Mouse (Mus musculus) layer of hippocampus, postnatal 14 days (tissue): ENCODE data around the gene Gm5244. TPM values are rescaled to one million over a fixed set of nuclear protein-coding genes. Genes with fewer than 3 reads are reported as not detected.

ENCODE experiments used
- total RNA-seq, 2 experiments: library from RNA; stranded (reverse); gene quantifications; 2 replicates each; pipeline ENCODE4 v1.2.3; 2021

Gene Gm5244
- total RNA-seq, 2 experiments from 2014 or later = not detected

Other genes starting within 250 kb of the Gm5244 start
- gene Gm4952, start 246.7 kb upstream of the Gm5244 start, total RNA-seq = under 1 TPM; 0.14 to 0.33 TPM
- under 1 TPM; 0.21 to 0.24 TPM for gene Glyat, start 213.4 kb upstream of the Gm5244 start, total RNA-seq
- gene Olfr1442, start 176.2 kb upstream of the Gm5244 start, total RNA-seq = not detected
- not detected for gene Olfr1443, start 168.6 kb upstream of the Gm5244 start, total RNA-seq
- not detected for gene Keg1, start 150.9 kb upstream of the Gm5244 start, total RNA-seq
- gene Cntf, start 81.0 kb upstream of the Gm5244 start, total RNA-seq = 1 to 10 TPM; 3.0 to 4.7 TPM
- 10 to 100 TPM; 89.1 to 95.0 TPM for gene Zfp91, start 50.6 kb upstream of the Gm5244 start, total RNA-seq
- gene Lpxn, start 50.5 kb upstream of the Gm5244 start, total RNA-seq = 1 to 10 TPM; 1.9 to 2.0 TPM
- not detected for gene Olfr1444, start 10.6 kb downstream of the Gm5244 start, total RNA-seq
- not detected for gene Olfr1445, start 37.2 kb downstream of the Gm5244 start, total RNA-seq
- not detected for gene Olfr1446, start 46.8 kb downstream of the Gm5244 start, total RNA-seq
- gene Olfr1447, start 57.1 kb downstream of the Gm5244 start, total RNA-seq = not detected
- gene Olfr1448, start 77.7 kb downstream of the Gm5244 start, total RNA-seq = not detected
- not detected for gene Olfr1449, start 84.2 kb downstream of the Gm5244 start, total RNA-seq
- not detected for gene Olfr1450, start 103.6 kb downstream of the Gm5244 start, total RNA-seq
- not detected for gene Olfr1451, start 148.3 kb downstream of the Gm5244 start, total RNA-seq
- not detected for gene Olfr1453, start 181.6 kb downstream of the Gm5244 start, total RNA-seq
- not detected for gene Olfr1454, start 213.9 kb downstream of the Gm5244 start, total RNA-seq